Mouse (Mus musculus): ENCODE results near the gene Dusp7.

DNA sequence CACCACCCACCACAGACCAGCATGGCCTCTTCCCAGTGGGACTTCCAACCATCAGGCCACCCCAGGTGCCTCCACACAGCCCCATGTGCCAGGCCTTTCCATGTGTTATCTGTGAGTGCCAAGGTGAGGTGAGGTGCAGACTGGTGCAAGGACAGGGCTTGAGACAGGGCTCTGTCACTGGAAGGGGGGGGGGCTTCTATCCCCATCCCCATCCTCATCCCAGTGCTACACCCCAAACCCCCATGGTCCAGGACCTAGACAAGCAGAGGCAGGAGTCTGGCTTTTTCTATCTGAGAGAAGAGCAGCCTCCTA lies 12.5 kb upstream of the Dusp7 start:
- no peak for TF ChIP-seq CTCF (IDR thresholded peaks at IDR 0.05; ENCODE audit: borderline replicate concordance, insufficient read depth, low read length)
- TF ChIP-seq POLR2A (IDR thresholded peaks at IDR 0.05; ENCODE audit: low read depth, low read length) = no peak
